Mouse (Mus musculus) cerebellum, adult 9-11 months (tissue): ENCODE data around the gene Hipk4.
A peak's percentile ranks its signal among the peaks of the same experiment; 100 is the strongest.
"Not testable (repeated sequence)": the region's sequence is repeated elsewhere in the genome, so short reads cannot be mapped to it uniquely, and the experiment has no call there.

Source experiments
- DNase-seq: peaks from one replicate; pipeline ENCODE4 v3.0.0; 2022

The Hipk4 gene

GRCm38 (mm10) chr7:27494659-27495367 lies 28.3 kb upstream of the Hipk4 start:
- DNase-seq, result not testable (repeated sequence)

- DNase-seq, result no peak
Observed at GRCm38 (mm10) chr7:27499036-27499435, 24.0 kb upstream of the Hipk4 start, which contains the start of gene Prx. TSS of gene Prx (plus strand) at chr7:27499324.

- DNase-seq, result no peak
Observed at GRCm38 (mm10) chr7:27501620-27502019, 21.4 kb upstream of the Hipk4 start.

- no peak for DNase-seq
Observed at GRCm38 (mm10) chr7:27506765-27507370, 16.2 kb upstream of the Hipk4 start.

GRCm38 (mm10) chr7:27507711-27508647 lies 15.1 kb upstream of the Hipk4 start:
- peak; percentile 94 for DNase-seq

GRCm38 (mm10) chr7:27508648-27509005 lies 14.4 kb upstream of the Hipk4 start:
- DNase-seq, result peak; percentile 68

GRCm38 (mm10) chr7:27510809-27511208 lies 12.3 kb upstream of the Hipk4 start:
- no peak for DNase-seq

- no peak for DNase-seq
Observed at GRCm38 (mm10) chr7:27514961-27515360, 8.1 kb upstream of the Hipk4 start.

GRCm38 (mm10) chr7:27518314-27518713 lies 4.8 kb upstream of the Hipk4 start:
- DNase-seq, result no peak

GRCm38 (mm10) chr7:27520104-27520503 lies 3.0 kb upstream of the Hipk4 start:
- no peak for DNase-seq

GRCm38 (mm10) chr7:27520599-27520998 lies 2.5 kb upstream of the Hipk4 start:
- DNase-seq, result no peak

GRCm38 (mm10) chr7:27523805-27524204 lies 738 bp downstream of the Hipk4 start:
- DNase-seq, result no peak

GRCm38 (mm10) chr7:27526039-27526827 lies 3.2 kb downstream of the Hipk4 start:
- peak; percentile 75 for DNase-seq

GRCm38 (mm10) chr7:27529070-27529469 lies 6.0 kb downstream of the Hipk4 start:
- no peak for DNase-seq

- DNase-seq, result no peak
Observed at GRCm38 (mm10) chr7:27530937-27531336, 7.9 kb downstream of the Hipk4 start.

- no peak for DNase-seq
Observed at GRCm38 (mm10) chr7:27531707-27532106, 8.6 kb downstream of the Hipk4 start.

- DNase-seq, result no peak
Observed at GRCm38 (mm10) chr7:27532480-27533050, 9.5 kb downstream of the Hipk4 start.

GRCm38 (mm10) chr7:27535386-27535785 lies 12.3 kb downstream of the Hipk4 start:
- DNase-seq, result no peak

- DNase-seq, result no peak
Observed at GRCm38 (mm10) chr7:27536618-27537017, 13.6 kb downstream of the Hipk4 start.

- no peak for DNase-seq
Observed at GRCm38 (mm10) chr7:27537998-27538397, 14.9 kb downstream of the Hipk4 start.

- DNase-seq, result no peak
Observed at GRCm38 (mm10) chr7:27538797-27539196, 15.7 kb downstream of the Hipk4 start.

GRCm38 (mm10) chr7:27540521-27540920 lies 17.5 kb downstream of the Hipk4 start:
- no peak for DNase-seq
